Mouse (Mus musculus): ENCODE measurements around the gene Tbc1d2b. TPM values are rescaled to one million over a fixed set of nuclear protein-coding genes. Genes with fewer than 3 reads are reported as not detected.

The Tbc1d2b gene
- polyA plus RNA-seq, 1 experiment from 2014 or later = 9.6 TPM

- Histone ChIP-seq H3K36me3 (ENCODE audit: control insufficient read depth, insufficient read depth, low read length) (0 out of 2 replicates have a peak, but pooled peaks cover 3% of the 10 kb centered on the region), H3K4me1 (ENCODE audit: control insufficient read depth, insufficient read depth, low read length) (no peaks in the 10 kb centered on the region), H3K4me3 (ENCODE audit: low read depth, low read length) (no peak overlapping the region), H3K9me3 (ENCODE audit: control insufficient read depth, low read length) (no peaks in the 10 kb centered on the region), H3K27me3 (ENCODE audit: control insufficient read depth, insufficient read depth, low read length) (no peaks in the 10 kb centered on the region), H3K27ac (replicated peaks; ENCODE audit: low read depth, low read length) (no peak overlapping the region), H3K4me2 (ENCODE audit: low read depth, severe bottlenecking) (no peak overlapping the region), H3K9ac (ENCODE audit: low read length) (no peak overlapping the region)
- DNase-seq (ENCODE audit: low spot score) (no peak), ATAC-seq (ENCODE audit: insufficient number of reproducible peaks, low FRiP score, low TSS enrichment, low read depth) (no peak)
- WGBS = 88% methylated on average over 7 of the region's 7 CpGs
Observed at GRCm38 (mm10) chr9:90242855-90243254, 27.7 kb downstream of the Tbc1d2b start.

- H3K27ac ChIP-seq (replicated peaks; ENCODE audit: low read depth, low read length) = no peak overlapping the region
- 96% methylated on average over 6 of the region's 6 CpGs for WGBS
- no peak overlapping the region for H3K4me2 ChIP-seq (ENCODE audit: low read depth, severe bottlenecking)
- no peaks in the 10 kb centered on the region for H3K4me1 ChIP-seq (ENCODE audit: control insufficient read depth, insufficient read depth, low read length)
- DNase-seq (ENCODE audit: low spot score) (no peak), ATAC-seq (ENCODE audit: insufficient number of reproducible peaks, low FRiP score, low TSS enrichment, low read depth) (no peak)
- H3K27me3 ChIP-seq (ENCODE audit: control insufficient read depth, insufficient read depth, low read length) = no peaks in the 10 kb centered on the region
- H3K4me3 ChIP-seq (ENCODE audit: low read depth, low read length) = no peak overlapping the region
- 0 out of 2 replicates have a peak, but pooled peaks cover 3% of the 10 kb centered on the region for H3K36me3 ChIP-seq (ENCODE audit: control insufficient read depth, insufficient read depth, low read length)
- H3K9me3 ChIP-seq (ENCODE audit: control insufficient read depth, low read length) = no peaks in the 10 kb centered on the region
- H3K9ac ChIP-seq (ENCODE audit: low read length) = no peak overlapping the region
Observed at GRCm38 (mm10) chr9:90242291-90242690, 28.3 kb downstream of the Tbc1d2b start.

GRCm38 (mm10) chr9:90241618-90242017 is 29.0 kb downstream of the Tbc1d2b start:
- no peak for ATAC-seq (ENCODE audit: insufficient number of reproducible peaks, low FRiP score, low TSS enrichment, low read depth)
- H3K27ac ChIP-seq (replicated peaks; ENCODE audit: low read depth, low read length) = no peak overlapping the region
- no peak overlapping the region for H3K4me2 ChIP-seq (ENCODE audit: low read depth, severe bottlenecking)
- WGBS = 71% methylated on average over 7 of the region's 7 CpGs
- no peaks in the 10 kb centered on the region for H3K4me1 ChIP-seq (ENCODE audit: control insufficient read depth, insufficient read depth, low read length)
- no peaks in the 10 kb centered on the region for H3K9me3 ChIP-seq (ENCODE audit: control insufficient read depth, low read length)
- no peak overlapping the region for H3K4me3 ChIP-seq (ENCODE audit: low read depth, low read length)
- H3K36me3 ChIP-seq (ENCODE audit: control insufficient read depth, insufficient read depth, low read length) = 0 out of 2 replicates have a peak, but pooled peaks cover 3% of the 10 kb centered on the region
- no peak overlapping the region for H3K9ac ChIP-seq (ENCODE audit: low read length)
- DNase-seq (ENCODE audit: low spot score) = no peak
- no peaks in the 10 kb centered on the region for H3K27me3 ChIP-seq (ENCODE audit: control insufficient read depth, insufficient read depth, low read length)

- WGBS = 89% methylated on average over 6 of the region's 6 CpGs
- no peaks in the 10 kb centered on the region for H3K27me3 ChIP-seq (ENCODE audit: control insufficient read depth, insufficient read depth, low read length)
- ATAC-seq (ENCODE audit: insufficient number of reproducible peaks, low FRiP score, low TSS enrichment, low read depth) = no peak
Observed at GRCm38 (mm10) chr9:90241041-90241440, 29.6 kb downstream of the Tbc1d2b start.

GRCm38 (mm10) chr9:90240560-90240959 is 30.0 kb downstream of the Tbc1d2b start:
- DNase-seq (ENCODE audit: low spot score) = no peak
- WGBS = 87% methylated on average over 4 of the region's 4 CpGs
- no peak overlapping the region for H3K27ac ChIP-seq (replicated peaks; ENCODE audit: low read depth, low read length)
- no peak overlapping the region for H3K4me3 ChIP-seq (ENCODE audit: low read depth, low read length)
- H3K4me1 ChIP-seq (ENCODE audit: control insufficient read depth, insufficient read depth, low read length) = no peaks in the 10 kb centered on the region
- H3K9me3 ChIP-seq (ENCODE audit: control insufficient read depth, low read length) = no peaks in the 10 kb centered on the region
- 0 out of 2 replicates have a peak, but pooled peaks cover 3% of the 10 kb centered on the region for H3K36me3 ChIP-seq (ENCODE audit: control insufficient read depth, insufficient read depth, low read length)
- no peak overlapping the region for H3K9ac ChIP-seq (ENCODE audit: low read length)
- ATAC-seq (ENCODE audit: insufficient number of reproducible peaks, low FRiP score, low TSS enrichment, low read depth) = no peak
- no peak overlapping the region for H3K4me2 ChIP-seq (ENCODE audit: low read depth, severe bottlenecking)
- no peaks in the 10 kb centered on the region for H3K27me3 ChIP-seq (ENCODE audit: control insufficient read depth, insufficient read depth, low read length)

More at GRCm38 (mm10) chr9:90241041-90241440, 29.6 kb downstream of the Tbc1d2b start:
- Histone ChIP-seq H3K9me3 (ENCODE audit: control insufficient read depth, low read length) (no peaks in the 10 kb centered on the region), H3K9ac (ENCODE audit: low read length) (no peak overlapping the region), H3K4me2 (ENCODE audit: low read depth, severe bottlenecking) (no peak overlapping the region), H3K4me3 (ENCODE audit: low read depth, low read length) (no peak overlapping the region), H3K27ac (replicated peaks; ENCODE audit: low read depth, low read length) (no peak overlapping the region), H3K4me1 (ENCODE audit: control insufficient read depth, insufficient read depth, low read length) (no peaks in the 10 kb centered on the region), H3K36me3 (ENCODE audit: control insufficient read depth, insufficient read depth, low read length) (0 out of 2 replicates have a peak, but pooled peaks cover 3% of the 10 kb centered on the region)
- no peak for DNase-seq (ENCODE audit: low spot score)

GRCm38 (mm10) chr9:90237232-90238062 is 33.2 kb downstream of the Tbc1d2b start:
- Histone ChIP-seq H3K9ac (ENCODE audit: low read length) (no peak overlapping the region), H3K4me2 (ENCODE audit: low read depth, severe bottlenecking) (no peak overlapping the region), H3K36me3 (ENCODE audit: control insufficient read depth, insufficient read depth, low read length) (0 out of 2 replicates have a peak, but pooled peaks cover 3% of the 10 kb centered on the region), H3K9me3 (ENCODE audit: control insufficient read depth, low read length) (no peaks in the 10 kb centered on the region), H3K27ac (replicated peaks; ENCODE audit: low read depth, low read length) (no peak overlapping the region), H3K27me3 (ENCODE audit: control insufficient read depth, insufficient read depth, low read length) (no peaks in the 10 kb centered on the region), H3K4me1 (ENCODE audit: control insufficient read depth, insufficient read depth, low read length) (no peaks in the 10 kb centered on the region), H3K4me3 (ENCODE audit: low read depth, low read length) (no peak overlapping the region)
- ATAC-seq (ENCODE audit: insufficient number of reproducible peaks, low FRiP score, low TSS enrichment, low read depth) = no peak
- DNase-seq (ENCODE audit: low spot score) = no peak
- WGBS = 79% methylated on average over 9 of the region's 9 CpGs

- no peaks in the 10 kb centered on the region for H3K27me3 ChIP-seq (ENCODE audit: control insufficient read depth, insufficient read depth, low read length)
- H3K4me3 ChIP-seq (ENCODE audit: low read depth, low read length) = no peak overlapping the region
- H3K4me1 ChIP-seq (ENCODE audit: control insufficient read depth, insufficient read depth, low read length) = no peaks in the 10 kb centered on the region
- H3K9ac ChIP-seq (ENCODE audit: low read length) = no peak overlapping the region
- no peak overlapping the region for H3K27ac ChIP-seq (replicated peaks; ENCODE audit: low read depth, low read length)
- WGBS = 92% methylated on average over 5 of the region's 5 CpGs
- DNase-seq (ENCODE audit: low spot score) (no peak), ATAC-seq (ENCODE audit: insufficient number of reproducible peaks, low FRiP score, low TSS enrichment, low read depth) (no peak)
- 0 out of 2 replicates have a peak, but pooled peaks cover 3% of the 10 kb centered on the region for H3K36me3 ChIP-seq (ENCODE audit: control insufficient read depth, insufficient read depth, low read length)
- H3K4me2 ChIP-seq (ENCODE audit: low read depth, severe bottlenecking) = no peak overlapping the region
- H3K9me3 ChIP-seq (ENCODE audit: control insufficient read depth, low read length) = no peaks in the 10 kb centered on the region
Observed at GRCm38 (mm10) chr9:90236817-90237216, 33.8 kb downstream of the Tbc1d2b start.

- Histone ChIP-seq H3K4me1 (ENCODE audit: control insufficient read depth, insufficient read depth, low read length) (no peaks in the 10 kb centered on the region), H3K36me3 (ENCODE audit: control insufficient read depth, insufficient read depth, low read length) (0 out of 2 replicates have a peak, but pooled peaks cover 3% of the 10 kb centered on the region), H3K9me3 (ENCODE audit: control insufficient read depth, low read length) (no peaks in the 10 kb centered on the region), H3K27me3 (ENCODE audit: control insufficient read depth, insufficient read depth, low read length) (no peaks in the 10 kb centered on the region), H3K9ac (ENCODE audit: low read length) (no peak overlapping the region), H3K27ac (replicated peaks; ENCODE audit: low read depth, low read length) (no peak overlapping the region), H3K4me3 (ENCODE audit: low read depth, low read length) (no peak overlapping the region), H3K4me2 (ENCODE audit: low read depth, severe bottlenecking) (no peak overlapping the region)
- no peak for DNase-seq (ENCODE audit: low spot score)
- ATAC-seq (ENCODE audit: insufficient number of reproducible peaks, low FRiP score, low TSS enrichment, low read depth) = no peak
- WGBS = 88% methylated on average over 10 of the region's 10 CpGs
Observed at GRCm38 (mm10) chr9:90235258-90235882, 35.2 kb downstream of the Tbc1d2b start.

Data from limb, embryonic 11.5 days (tissue).